Mouse (Mus musculus) ES-Bruce4 (cell line): ENCODE measurements around the gene Per3.

Experiments
- CTCF ChIP-seq: IDR thresholded peaks from one replicate; pipeline ENCODE4 v1.8.1; 2011; ENCODE audit warnings: low read depth, low read length
- POLR2A ChIP-seq: IDR thresholded peaks from one replicate; pipeline ENCODE4 v1.8.1; 2011; ENCODE audit warnings: low read length; ENCODE audit not compliant: insufficient read depth

- TF ChIP-seq POLR2A = no peak
- TF ChIP-seq CTCF = no peak
Measured at GRCm38 (mm10) chr4:150975145-150975544, 69.3 kb downstream of the Per3 start.
